Mouse (Mus musculus) thymus, postnatal 10 days (tissue): Measurements from ENCODE around the gene Bahcc1.

Experiments
- DNase-seq, 2 experiments: peaks; one replicate each; pipeline ENCODE4 v3.0.0; 2021; ENCODE audit warnings: low spot score in 2 of 2

Gene Bahcc1

GRCm38 (mm10) chr11:120260769-120261150 lies 28.0 kb downstream of the Bahcc1 start:
- no peak for DNase-seq

GRCm38 (mm10) chr11:120261416-120262355 lies 28.9 kb downstream of the Bahcc1 start:
- peak; percentile 14 to 32 for DNase-seq

- DNase-seq = peak; percentile 38 to 66
Observed at GRCm38 (mm10) chr11:120262356-120262901, 29.7 kb downstream of the Bahcc1 start.

GRCm38 (mm10) chr11:120263176-120263575 lies 30.4 kb downstream of the Bahcc1 start:
- no peak for DNase-seq

GRCm38 (mm10) chr11:120264008-120264407 lies 31.3 kb downstream of the Bahcc1 start:
- no peak for DNase-seq

- no peak for DNase-seq
Observed at GRCm38 (mm10) chr11:120265458-120265857, 32.7 kb downstream of the Bahcc1 start.

- no peak for DNase-seq
Observed at GRCm38 (mm10) chr11:120266259-120266758, 33.6 kb downstream of the Bahcc1 start.

- DNase-seq = no peak
Observed at GRCm38 (mm10) chr11:120267274-120267673, 34.5 kb downstream of the Bahcc1 start.

- DNase-seq = no peak
Observed at GRCm38 (mm10) chr11:120267676-120268075, 34.9 kb downstream of the Bahcc1 start.

- DNase-seq = peak; percentile 36 to 56
Observed at GRCm38 (mm10) chr11:120268195-120268967, 35.6 kb downstream of the Bahcc1 start.

- DNase-seq = no peak
Observed at GRCm38 (mm10) chr11:120269007-120269406, 36.3 kb downstream of the Bahcc1 start.

- DNase-seq = no peak
Observed at GRCm38 (mm10) chr11:120269498-120270104, 36.9 kb downstream of the Bahcc1 start.

GRCm38 (mm10) chr11:120279335-120279734 lies 46.6 kb downstream of the Bahcc1 start:
- no peak for DNase-seq

- peak in 1 of 2 experiments; percentile 56 for DNase-seq
Observed at GRCm38 (mm10) chr11:120280281-120280773, 47.6 kb downstream of the Bahcc1 start.

- no peak for DNase-seq
Observed at GRCm38 (mm10) chr11:120280774-120281173, 48.0 kb downstream of the Bahcc1 start.

- DNase-seq = no peak
Observed at GRCm38 (mm10) chr11:120281197-120281596, 48.5 kb downstream of the Bahcc1 start.

GRCm38 (mm10) chr11:120283542-120283941 lies 50.8 kb downstream of the Bahcc1 start:
- DNase-seq = no peak

GRCm38 (mm10) chr11:120289644-120290043 lies 56.9 kb downstream of the Bahcc1 start:
- DNase-seq = no peak

GRCm38 (mm10) chr11:120290266-120290665 lies 57.5 kb downstream of the Bahcc1 start:
- DNase-seq = no peak

- no peak for DNase-seq
Observed at GRCm38 (mm10) chr11:120293714-120294113, 61.0 kb downstream of the Bahcc1 start.
